Mouse (Mus musculus): ENCODE measurements around the gene Tomm70a. TPM values are rescaled to one million over a fixed set of nuclear protein-coding genes. Genes with fewer than 3 reads are reported as not detected.

Tomm70a gene
- polyA plus RNA-seq, 1 experiment = 17.6 TPM

DNA sequence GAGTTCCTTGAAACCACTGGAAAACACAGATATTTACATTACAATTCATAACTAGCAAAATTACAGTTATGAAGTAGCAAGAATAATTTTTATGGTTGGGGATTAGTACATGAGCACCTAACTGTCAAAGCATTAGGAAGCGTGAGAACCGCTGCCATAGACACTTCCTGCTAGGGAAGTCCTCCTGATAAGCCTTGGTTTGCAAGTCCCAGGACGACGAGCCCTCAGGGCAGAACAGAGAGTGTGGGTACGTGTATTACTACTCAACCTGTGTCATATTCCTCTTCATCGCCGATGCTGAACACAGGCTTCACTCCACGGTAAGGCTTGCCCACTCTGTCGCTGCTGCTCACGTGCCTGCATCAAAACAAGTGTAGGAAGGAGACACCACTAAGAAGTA, 56.2 kb downstream of the Tomm70a start:
- Histone ChIP-seq H3K4me1 (peaks cover 23% of the 10 kb centered on the region), H3K9me3 (no peaks in the 10 kb centered on the region), H3K36me3 (replicated peaks; ENCODE audit: low read length) (peaks cover 81% of the 10 kb centered on the region), H3K4me3 (replicated peaks) (peak overlapping the region; percentile 12), H3K27me3 (replicated peaks) (no peaks in the 10 kb centered on the region)
- TF ChIP-seq GATA1 (IDR thresholded peaks at IDR 0.05; ENCODE audit: borderline replicate concordance, low read length) = no peak
- TF ChIP-seq FLI1 (IDR thresholded peaks at IDR 0.05; ENCODE audit: low read length) = no peak

DNA sequence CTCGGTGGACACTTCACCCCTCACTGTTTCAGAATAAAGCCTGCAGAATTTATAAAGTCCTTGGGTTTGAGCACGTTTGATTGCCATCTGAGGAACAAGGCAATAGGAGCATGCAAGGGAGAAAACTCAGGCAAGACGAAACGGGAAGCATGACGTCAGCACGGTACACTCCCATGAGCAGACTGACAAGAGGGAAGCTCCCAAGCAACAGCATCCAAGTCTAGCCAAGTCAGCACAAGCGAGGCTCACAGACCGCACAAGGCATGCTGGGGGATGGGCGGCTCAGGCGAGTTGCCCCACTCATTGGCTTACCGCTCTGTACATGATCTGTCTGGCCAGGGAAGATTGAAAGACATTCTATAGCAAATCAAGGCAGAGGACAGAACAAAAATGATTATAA, 59.7 kb downstream of the Tomm70a start:
- peaks cover 14% of the 10 kb centered on the region for H3K4me1 ChIP-seq
- no peaks in the 10 kb centered on the region for H3K9me3 ChIP-seq
- peaks cover 95% of the 10 kb centered on the region for H3K36me3 ChIP-seq (replicated peaks; ENCODE audit: low read length)
- no peaks in the 10 kb centered on the region for H3K27me3 ChIP-seq (replicated peaks)
- TF ChIP-seq FLI1 (IDR thresholded peaks at IDR 0.05; ENCODE audit: low read length) (no peak), GATA1 (IDR thresholded peaks at IDR 0.05; ENCODE audit: borderline replicate concordance, low read length) (no peak)
- no peak overlapping the region for H3K4me3 ChIP-seq (replicated peaks)

DNA sequence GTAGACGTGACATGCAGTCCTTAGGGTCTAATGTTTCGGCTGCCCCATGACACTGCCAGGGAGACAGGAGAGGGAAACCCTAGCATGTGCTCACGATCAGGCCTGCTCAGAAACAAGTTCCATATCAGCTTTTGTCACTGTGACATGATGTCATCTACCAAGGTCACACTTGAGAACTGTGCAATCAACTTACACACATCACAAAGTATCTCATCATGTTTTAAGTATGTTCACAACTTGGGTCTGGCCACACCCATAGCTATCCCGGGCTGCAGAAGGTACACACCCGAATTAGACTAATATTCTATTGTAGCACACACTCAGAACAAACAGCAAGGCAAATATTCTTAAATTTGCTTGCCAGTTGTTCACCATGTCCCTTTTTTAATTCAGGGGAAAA, 60.5 kb downstream of the Tomm70a start:
- Histone ChIP-seq H3K4me1 (peaks cover 12% of the 10 kb centered on the region), H3K27me3 (replicated peaks) (no peaks in the 10 kb centered on the region), H3K9me3 (no peaks in the 10 kb centered on the region), H3K4me3 (replicated peaks) (no peak overlapping the region), H3K36me3 (replicated peaks; ENCODE audit: low read length) (peaks cover 94% of the 10 kb centered on the region)
- no peak for TF ChIP-seq FLI1 (IDR thresholded peaks at IDR 0.05; ENCODE audit: low read length)
- no peak for TF ChIP-seq GATA1 (IDR thresholded peaks at IDR 0.05; ENCODE audit: borderline replicate concordance, low read length)

GRCm38 (mm10) chr16:57186618-57187017, 65.1 kb downstream of the Tomm70a start:
- H3K9me3 ChIP-seq = no peaks in the 10 kb centered on the region
- H3K36me3 ChIP-seq (replicated peaks; ENCODE audit: low read length) = peaks cover 78% of the 10 kb centered on the region
- no peaks in the 10 kb centered on the region for H3K27me3 ChIP-seq (replicated peaks)
- TF ChIP-seq FLI1 (IDR thresholded peaks at IDR 0.05; ENCODE audit: low read length) = no peak
- TF ChIP-seq GATA1 (IDR thresholded peaks at IDR 0.05; ENCODE audit: borderline replicate concordance, low read length) = no peak
- H3K4me3 ChIP-seq (replicated peaks) = no peak overlapping the region
- H3K4me1 ChIP-seq = peaks cover 29% of the 10 kb centered on the region

DNA sequence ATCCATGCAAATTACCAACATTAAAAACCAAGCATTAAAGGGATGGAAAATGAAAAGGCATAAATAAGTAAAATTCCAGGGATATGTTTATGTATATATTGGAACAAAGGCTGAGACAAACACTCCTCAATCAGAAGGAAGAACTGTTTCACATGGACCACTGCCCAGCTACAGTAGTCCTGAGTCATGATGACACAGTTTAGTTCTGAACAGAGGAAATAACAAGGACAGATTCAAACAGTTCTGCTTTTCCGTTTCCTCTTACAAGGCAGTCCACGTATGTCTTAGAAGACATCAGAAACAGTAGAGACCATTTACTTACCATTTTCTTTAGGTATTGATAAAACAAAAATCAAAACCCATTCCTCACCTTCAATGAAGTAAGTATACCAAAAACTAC, 68.0 kb downstream of the Tomm70a start:
- no peaks in the 10 kb centered on the region for H3K9me3 ChIP-seq
- H3K36me3 ChIP-seq (replicated peaks; ENCODE audit: low read length) = peaks cover 76% of the 10 kb centered on the region
- peak overlapping the region; percentile 57 for H3K4me3 ChIP-seq (replicated peaks)
- H3K4me1 ChIP-seq = peaks cover 29% of the 10 kb centered on the region
- H3K27me3 ChIP-seq (replicated peaks) = no peaks in the 10 kb centered on the region
- TF ChIP-seq FLI1 (IDR thresholded peaks at IDR 0.05; ENCODE audit: low read length) (no peak), GATA1 (IDR thresholded peaks at IDR 0.05; ENCODE audit: borderline replicate concordance, low read length) (no peak)

GRCm38 (mm10) chr16:57190390-57190789, 68.9 kb downstream of the Tomm70a start:
- Histone ChIP-seq H3K4me1 (peaks cover 29% of the 10 kb centered on the region), H3K27me3 (replicated peaks) (no peaks in the 10 kb centered on the region), H3K36me3 (replicated peaks; ENCODE audit: low read length) (peaks cover 79% of the 10 kb centered on the region), H3K4me3 (replicated peaks) (no peak overlapping the region), H3K9me3 (no peaks in the 10 kb centered on the region)
- TF ChIP-seq FLI1 (IDR thresholded peaks at IDR 0.05; ENCODE audit: low read length) (no peak), GATA1 (IDR thresholded peaks at IDR 0.05; ENCODE audit: borderline replicate concordance, low read length) (no peak)

GRCm38 (mm10) chr16:57191214-57191613, 69.7 kb downstream of the Tomm70a start:
- TF ChIP-seq FLI1 (IDR thresholded peaks at IDR 0.05; ENCODE audit: low read length) (no peak), GATA1 (IDR thresholded peaks at IDR 0.05; ENCODE audit: borderline replicate concordance, low read length) (no peak)
- H3K9me3 ChIP-seq = no peaks in the 10 kb centered on the region
- no peaks in the 10 kb centered on the region for H3K27me3 ChIP-seq (replicated peaks)
- peaks cover 29% of the 10 kb centered on the region for H3K4me1 ChIP-seq
- no peak overlapping the region for H3K4me3 ChIP-seq (replicated peaks)
- peaks cover 74% of the 10 kb centered on the region for H3K36me3 ChIP-seq (replicated peaks; ENCODE audit: low read length)

GRCm38 (mm10) chr16:57196590-57196989, 75.1 kb downstream of the Tomm70a start:
- Histone ChIP-seq H3K4me3 (replicated peaks) (no peak overlapping the region), H3K36me3 (replicated peaks; ENCODE audit: low read length) (peaks cover 84% of the 10 kb centered on the region), H3K4me1 (peaks cover 6% of the 10 kb centered on the region; the same call in 1 of the 2 replicates), H3K27me3 (replicated peaks) (no peaks in the 10 kb centered on the region), H3K9me3 (no peaks in the 10 kb centered on the region)
- TF ChIP-seq GATA1 (IDR thresholded peaks at IDR 0.05; ENCODE audit: borderline replicate concordance, low read length) (no peak), FLI1 (IDR thresholded peaks at IDR 0.05; ENCODE audit: low read length) (no peak)

DNA sequence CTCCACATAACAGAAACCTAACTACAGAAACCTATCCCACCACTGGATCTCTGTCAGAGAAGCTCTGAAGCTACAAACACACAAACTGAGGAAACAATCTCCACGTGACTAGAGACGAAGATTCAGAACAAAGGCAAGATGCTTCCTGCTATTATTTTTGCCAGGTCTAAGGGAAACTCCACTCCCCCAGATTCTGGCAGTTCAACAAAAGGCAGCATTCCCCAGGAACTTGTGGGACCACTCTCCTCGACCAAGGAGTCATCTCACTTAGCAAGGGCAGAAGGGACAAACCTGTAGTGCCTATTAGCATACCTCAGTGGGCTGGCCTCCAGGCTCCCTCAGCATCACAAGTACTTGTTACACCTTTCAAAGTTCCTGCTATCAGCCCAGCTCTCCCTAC, 75.8 kb downstream of the Tomm70a start:
- TF ChIP-seq GATA1 (IDR thresholded peaks at IDR 0.05; ENCODE audit: borderline replicate concordance, low read length) = no peak
- no peak for TF ChIP-seq FLI1 (IDR thresholded peaks at IDR 0.05; ENCODE audit: low read length)
- peaks cover 6% of the 10 kb centered on the region; the same call in 1 of the 2 replicates for H3K4me1 ChIP-seq
- H3K4me3 ChIP-seq (replicated peaks) = no peak overlapping the region
- no peaks in the 10 kb centered on the region for H3K9me3 ChIP-seq
- H3K27me3 ChIP-seq (replicated peaks) = no peaks in the 10 kb centered on the region
- peaks cover 77% of the 10 kb centered on the region for H3K36me3 ChIP-seq (replicated peaks; ENCODE audit: low read length)

Other genes with a start within 250 kb of the Tomm70a start
- gene Tmem45a, start 235.5 kb upstream of the Tomm70a start, polyA plus RNA-seq (2012; ENCODE audit: insufficient read depth, low replicate concordance) = not detected in 2 replicates
- gene Lnp1, start 193.6 kb upstream of the Tomm70a start, polyA plus RNA-seq (2012; ENCODE audit: insufficient read depth, low replicate concordance) = not detected in 2 replicates
- not detected in 2 replicates for gene Tmem45a2, start 50.3 kb upstream of the Tomm70a start, polyA plus RNA-seq (2012; ENCODE audit: insufficient read depth, low replicate concordance)
- 5.7 TPM in 1 of 2 replicates, not detected in the other for gene Nit2, start 45.6 kb downstream of the Tomm70a start, polyA plus RNA-seq (2012; ENCODE audit: insufficient read depth, low replicate concordance)
- 0.36 TPM in 1 of 2 replicates, not detected in the other for gene Tbc1d23, start 109.8 kb downstream of the Tomm70a start, polyA plus RNA-seq (2012; ENCODE audit: insufficient read depth, low replicate concordance)
- gene Tmem30c, start 171.2 kb downstream of the Tomm70a start, polyA plus RNA-seq (2012; ENCODE audit: insufficient read depth, low replicate concordance) = not detected in 2 replicates
- 1.7 TPM in 1 of 2 replicates, not detected in the other for gene Filip1l, start 231.4 kb downstream of the Tomm70a start, polyA plus RNA-seq (2012; ENCODE audit: insufficient read depth, low replicate concordance)